Comparison of ENCODE assay signal across 14 mouse cellular contexts in genomic region chr13:45681196-45681595, GRCm38 (mm10).
DNase-seq lines count a peak whose midpoint lies in the region; ATAC-seq and TF ChIP-seq lines count a peak whose summit lies in the region.
"Had no signal": no experiment of that assay in that cellular context is flagged by ENCODE, and none has a peak within 500 bp of the region (broad histone marks: within the 10 kb centered on the region; RNA-seq: fewer than 3 reads in every experiment).

No protein-coding gene starts in this region.

- TF ChIP-seq POLR2A in kidney, adult 2 months (IDR thresholded peaks at IDR 0.05; ENCODE audit: low read depth, low read length), result no peak
- TF ChIP-seq POLR2A in embryonic fibroblast, embryonic 13.5 days (IDR thresholded peaks at IDR 0.05; ENCODE audit: low read depth, low read length), result no peak

- ATAC-seq in heart, postnatal 0 days (ENCODE audit: insufficient read depth, low read depth), result no peak
- ATAC-seq: intestine, embryonic 16.5 days had no signal

- DNase-seq in kidney, adult 2 months, result peak; percentile 70
- DNase-seq in kidney, postnatal 4 days, result no peak
- peak; percentile 42 for DNase-seq in heart, postnatal 0 days (ENCODE audit: low spot score)
- DNase-seq in kidney, postnatal 36 days, result peak; percentile 19 to 58
- DNase-seq in natural killer cell, adult 2 months (ENCODE audit: low spot score in 2 of 2), result no peak
- no peak for DNase-seq in adrenal gland, postnatal 4 days (ENCODE audit: low spot score in 2 of 2)
- DNase-seq in layer of hippocampus, adult 11-12 months (ENCODE audit: low spot score), result no peak
- DNase-seq: cerebellum, adult 11-12 months; right cerebral cortex, postnatal 25 days had no signal

- TF ChIP-seq CTCF in kidney, adult 2 months (conservative IDR thresholded peaks at IDR 0.05; ENCODE audit: insufficient read depth, insufficient read length, low read depth, low read length), result no peak
- TF ChIP-seq CTCF in embryonic fibroblast, embryonic 13.5 days (IDR thresholded peaks at IDR 0.05; ENCODE audit: borderline replicate concordance, insufficient read depth, low read length), result no peak
- no peak for TF ChIP-seq CTCF in heart, postnatal 0 days (IDR thresholded peaks at IDR 0.05; ENCODE audit: low read depth)

- H3K4me3 ChIP-seq in kidney, adult 2 months (ENCODE audit: insufficient read depth, low read depth, low read length), result no peak overlapping the region
- H3K4me3 ChIP-seq in embryonic fibroblast, embryonic 13.5 days (ENCODE audit: insufficient read depth, low read length), result no peak overlapping the region
- no peak overlapping the region for H3K4me3 ChIP-seq in heart, postnatal 0 days (ENCODE audit: low read depth, low read length)
- H3K4me3 ChIP-seq: embryonic facial prominence, embryonic 13.5 days; hindbrain, embryonic 13.5 days; midbrain, embryonic 12.5 days had no signal

- H3K4me1 ChIP-seq in kidney, adult 2 months (ENCODE audit: control insufficient read depth, insufficient read depth, low read length), result no peaks in the 10 kb centered on the region; the same call in 1 of the 2 replicates
- peaks cover 39% of the 10 kb centered on the region for H3K4me1 ChIP-seq in embryonic fibroblast, embryonic 13.5 days (ENCODE audit: control insufficient read depth, insufficient read depth, low read length)
- peaks cover 6% of the 10 kb centered on the region for H3K4me1 ChIP-seq in heart, postnatal 0 days (ENCODE audit: control insufficient read depth, insufficient read depth)
- H3K4me1 ChIP-seq: embryonic facial prominence, embryonic 13.5 days had no signal

- peak overlapping the region; percentile 55; the same call in 1 of the 2 replicates for H3K27ac ChIP-seq in kidney, adult 2 months (ENCODE audit: insufficient read depth, low read depth, low read length)
- peak overlapping the region; percentile 98 for H3K27ac ChIP-seq in embryonic fibroblast, embryonic 13.5 days (ENCODE audit: insufficient read depth, low read length)
- peak overlapping the region; percentile 68 for H3K27ac ChIP-seq in heart, postnatal 0 days (ENCODE audit: low read depth)
- H3K27ac ChIP-seq: embryonic facial prominence, embryonic 13.5 days; hindbrain, embryonic 13.5 days; midbrain, embryonic 12.5 days had no signal

- TF ChIP-seq EP300 in heart, postnatal 0 days (IDR thresholded peaks at IDR 0.05; ENCODE audit: low read depth), result no peak

- 63% methylated on average over 5 of the region's 5 CpGs for WGBS in kidney, adult 2 months
- 53% methylated on average over 5 of the region's 5 CpGs for WGBS in heart, postnatal 0 days

- no peak overlapping the region; the same call in 1 of the 2 replicates for H3K9ac ChIP-seq in heart, postnatal 0 days (replicated peaks; ENCODE audit: low read depth, low read length)
- H3K9ac ChIP-seq: embryonic facial prominence, embryonic 13.5 days; hindbrain, embryonic 13.5 days; midbrain, embryonic 12.5 days had no signal

- peak overlapping the region; percentile 29; the same call in 1 of the 2 replicates for H3K4me2 ChIP-seq in heart, postnatal 0 days (ENCODE audit: low read depth, low read length)
- H3K4me2 ChIP-seq: embryonic facial prominence, embryonic 13.5 days; hindbrain, embryonic 13.5 days; midbrain, embryonic 12.5 days had no signal

- H3K9me3 ChIP-seq in heart, postnatal 0 days (replicated peaks; ENCODE audit: control insufficient read depth, low read length), result no peaks in the 10 kb centered on the region
- H3K9me3 ChIP-seq: embryonic facial prominence, embryonic 13.5 days; hindbrain, embryonic 13.5 days had no signal

- H3K36me3 ChIP-seq in kidney, adult 2 months (ENCODE audit: control insufficient read depth, insufficient read depth, low read length), result no peaks in the 10 kb centered on the region
- no peaks in the 10 kb centered on the region for H3K36me3 ChIP-seq in heart, postnatal 0 days (replicated peaks; ENCODE audit: control insufficient read depth, insufficient read depth, low read length)
- H3K36me3 ChIP-seq: embryonic facial prominence, embryonic 13.5 days; hindbrain, embryonic 13.5 days; midbrain, embryonic 12.5 days had no signal

- H3K27me3 ChIP-seq in kidney, adult 2 months (replicated peaks; ENCODE audit: control insufficient read depth, insufficient read depth, low read length), result no peaks in the 10 kb centered on the region
- H3K27me3 ChIP-seq in heart, postnatal 0 days (ENCODE audit: control insufficient read depth, insufficient read depth, low read length), result no peaks in the 10 kb centered on the region
- H3K27me3 ChIP-seq: embryonic facial prominence, embryonic 13.5 days; hindbrain, embryonic 13.5 days; midbrain, embryonic 12.5 days had no signal

Comparison
In these comparisons a context has a peak if more than half of its experiments do, and no peak if none do; other contexts are left out.
1. DNase-seq: peak in kidney, adult 2 months (single experiment), heart, postnatal 0 days (single experiment) and kidney, postnatal 36 days (2 of 2); none in kidney, postnatal 4 days (0 of 2), natural killer cell, adult 2 months (0 of 2), adrenal gland, postnatal 4 days (0 of 2) and layer of hippocampus, adult 11-12 months (single experiment).
2. Peak in every context shown above with its lines, with median percentiles within 50 percentile points of each other: H3K27ac ChIP-seq.